ENCODE assay signal across 16 mouse cellular contexts in the genomic region with DNA sequence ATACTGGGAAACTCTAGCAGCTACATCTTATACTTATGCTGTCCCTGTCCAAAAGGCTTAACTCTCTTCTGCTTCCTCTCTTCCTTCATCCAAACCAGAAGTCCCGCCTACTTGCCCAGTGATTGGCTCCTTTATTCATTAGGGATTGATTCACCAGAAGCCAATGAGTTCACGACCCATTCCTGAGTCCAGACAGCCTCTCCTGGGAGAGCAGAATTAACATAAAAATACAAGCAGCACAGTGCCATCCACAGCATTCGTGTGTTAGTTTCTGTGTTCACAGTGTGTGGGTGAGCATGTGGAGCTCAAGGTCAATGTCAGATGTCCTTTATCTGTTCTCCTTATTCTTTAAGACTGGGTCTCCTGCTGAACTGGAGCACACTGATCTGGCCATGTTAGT. TPM values are rescaled to one million over a fixed set of nuclear protein-coding genes. Genes with fewer than 3 reads are reported as not detected.
"Had no signal": no experiment of that assay in that cellular context is flagged by ENCODE, and none has a peak within 500 bp of the region (broad histone marks: within the 10 kb centered on the region; RNA-seq: fewer than 3 reads in every experiment).

No protein-coding gene starts in this region.

- DNase-seq: kidney, adult 8-10 months; kidney, postnatal 36 days; layer of hippocampus, adult 9-11 months; layer of hippocampus, postnatal 36 days; lung, postnatal 36 days; right cerebral cortex, postnatal 14 days; thymus, adult 18-20 months had no signal

- ATAC-seq: intestine, embryonic 16.5 days had no signal

- H3K9ac ChIP-seq: limb, embryonic 13.5 days; liver, embryonic 14.5 days; neural tube, embryonic 13.5 days; stomach, embryonic 15.5 days had no signal

- H3K4me2 ChIP-seq: limb, embryonic 13.5 days; neural tube, embryonic 13.5 days; stomach, embryonic 15.5 days had no signal

- H3K27ac ChIP-seq: kidney, postnatal 0 days; limb, embryonic 13.5 days; liver, embryonic 14.5 days; neural tube, embryonic 13.5 days; stomach, embryonic 15.5 days had no signal

- H3K9me3 ChIP-seq: limb, embryonic 13.5 days; neural tube, embryonic 13.5 days; stomach, embryonic 15.5 days had no signal

- H3K4me3 ChIP-seq: limb, embryonic 13.5 days; neural tube, embryonic 13.5 days; stomach, embryonic 15.5 days had no signal

- H3K36me3 ChIP-seq: limb, embryonic 13.5 days; neural tube, embryonic 13.5 days; stomach, embryonic 15.5 days had no signal

RNA-seq across cellular contexts. Expression of gene Shh, which starts 13.5 kb away (rescaled TPM):
- total RNA-seq: megakaryocyte progenitor cell, adult 5-6 weeks; monocyte, adult 5-6 weeks had no signal
- polyA plus RNA-seq: limb, embryonic 13.5 days; spleen, adult 2 months had no signal
